Mouse (Mus musculus): ENCODE measurements at regions not wholly inside any gene's neighbourhood (a gene's known extent, or its start where the extent isn't known, plus 50 kb on each side); places are given as distances from the start of the nearest gene placed in this dataset.
"Not testable (repeated sequence)": the region's sequence is repeated elsewhere in the genome, so short reads cannot be mapped to it uniquely, and the experiment has no call there.

DNA sequence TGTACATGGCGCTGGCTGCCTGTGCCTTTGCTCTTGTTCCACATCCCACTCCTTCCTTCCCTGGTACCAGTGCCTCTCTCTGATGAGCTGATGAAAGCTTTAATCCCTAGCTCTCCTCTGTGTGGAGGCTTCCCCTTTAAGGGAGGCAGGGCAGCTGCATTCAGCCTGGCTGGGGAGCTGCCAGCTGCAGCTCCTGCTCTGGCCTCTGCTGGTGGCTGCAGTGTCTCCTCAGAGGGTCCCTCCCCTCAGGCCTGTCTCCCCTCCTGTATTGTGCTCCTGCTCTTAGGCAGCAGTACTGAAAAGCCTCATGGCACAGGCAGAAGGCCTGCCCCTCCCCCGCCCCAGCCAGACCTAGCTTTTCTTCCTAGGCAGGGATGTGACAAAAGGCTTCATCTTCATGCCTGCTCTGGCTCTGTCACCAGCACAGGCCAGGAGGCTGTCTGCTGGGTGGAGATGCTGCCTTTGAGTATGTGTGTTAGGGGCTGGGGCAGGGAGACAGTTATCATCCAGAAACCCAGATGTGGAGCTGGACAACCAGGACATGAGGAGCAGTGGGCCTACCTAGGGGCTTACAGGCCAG is 97.7 kb upstream of the Zcchc13 start:
- TF ChIP-seq CTCF (IDR thresholded peaks at IDR 0.05; ENCODE audit: extremely low read depth, insufficient read depth, insufficient read length, insufficient replicate concordance); POLR2A (IDR thresholded peaks at IDR 0.05; ENCODE audit: low read depth, low read length): not testable (repeated sequence)

All from spleen, adult 2 months (tissue).